Mouse (Mus musculus) T-helper 1 cell (primary cell): ENCODE results near the gene Phc2.

Source experiments
- in situ Hi-C: fragments of 300-600 bp; cut with MboI, MseI; formaldehyde crosslinking; loops from one replicate; pipeline ENCODE4 v1.15.1; 2025; ENCODE audit warnings: high pct_unique_total_duplicates

Gene Phc2

GRCm38 (mm10) chr4:128776568-128777289 is 122.2 kb downstream of the Phc2 start:
- in situ Hi-C loops = loop anchor here (5.0 kb wide), 1 partner anchor 54 kb away; no protein-coding TSS in a partner anchor

- in situ Hi-C loops = loop anchor here (5.0 kb wide), 1 partner anchor 55 kb away; no protein-coding TSS in a partner anchor
These were observed 123.1 kb downstream of the Phc2 start for GRCm38 (mm10) chr4:128777593-128777992.

- in situ Hi-C loops = no loop called here
These were observed 127.5 kb downstream of the Phc2 start for GRCm38 (mm10) chr4:128782037-128782436.

- in situ Hi-C loops = no loop called here
These were observed 128.1 kb downstream of the Phc2 start for GRCm38 (mm10) chr4:128782645-128783044.

GRCm38 (mm10) chr4:128784950-128785631 is 130.6 kb downstream of the Phc2 start:
- in situ Hi-C loops = no loop called here

GRCm38 (mm10) chr4:128785921-128786654 is 131.6 kb downstream of the Phc2 start:
- in situ Hi-C loops = no loop called here

- in situ Hi-C loops = no loop called here
These were observed 132.8 kb downstream of the Phc2 start for GRCm38 (mm10) chr4:128787023-128787939.

- in situ Hi-C loops = no loop called here
These were observed 133.6 kb downstream of the Phc2 start for GRCm38 (mm10) chr4:128788108-128788507.

- in situ Hi-C loops = no loop called here
These were observed 135.1 kb downstream of the Phc2 start for GRCm38 (mm10) chr4:128789646-128790045.

- in situ Hi-C loops = no loop called here
These were observed 139.2 kb downstream of the Phc2 start for GRCm38 (mm10) chr4:128793710-128794109.

GRCm38 (mm10) chr4:128794198-128794597 is 139.7 kb downstream of the Phc2 start:
- in situ Hi-C loops = no loop called here

GRCm38 (mm10) chr4:128795596-128795995 is 141.1 kb downstream of the Phc2 start:
- in situ Hi-C loops = no loop called here

- in situ Hi-C loops = no loop called here
These were observed 142.3 kb downstream of the Phc2 start for GRCm38 (mm10) chr4:128796788-128797187.

GRCm38 (mm10) chr4:128801675-128802465 is 147.4 kb downstream of the Phc2 start:
- in situ Hi-C loops = loop anchor here (10.0 kb wide), 1 partner anchor 187 kb away; the partner anchor contains the start of genes Tlr12 and Zscan20
